Mouse (Mus musculus) right cerebral cortex, postnatal 36 days (tissue): Measurements from ENCODE around the gene Mup22.
"Not testable (repeated sequence)": the region's sequence is repeated elsewhere in the genome, so short reads cannot be mapped to it uniquely, and the experiment has no call there.

Source experiments
- DNase-seq, 2 experiments: peaks; one replicate each; pipeline ENCODE4 v3.0.0; 2022; ENCODE audit warnings: low spot score in 2 of 2, mixed read lengths in 1 of 2

Gene Mup22

DNA sequence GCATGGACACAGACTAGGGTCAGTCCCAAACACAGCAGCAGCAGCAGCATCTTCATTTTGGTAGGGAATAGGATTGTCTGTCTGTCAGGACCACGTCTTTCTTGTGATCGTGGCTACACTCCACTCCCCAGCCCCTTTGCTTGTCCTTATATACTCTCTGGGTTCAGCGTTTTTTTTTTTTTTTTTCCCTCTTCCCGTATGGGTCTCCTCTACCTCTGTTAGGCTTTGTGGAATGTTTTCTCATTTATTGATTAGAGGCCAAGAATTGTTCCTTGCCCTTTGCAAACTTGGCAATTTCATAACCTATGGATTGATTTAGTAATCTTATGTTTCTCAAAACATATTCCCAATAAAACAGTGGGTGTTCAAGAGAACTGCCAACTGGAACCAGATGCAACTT, at the start of gene Mup22:
Mup22 (minus strand) TSS at position 101 of the 400 bp plus-strand sequence.
- DNase-seq: not testable (repeated sequence)

DNA sequence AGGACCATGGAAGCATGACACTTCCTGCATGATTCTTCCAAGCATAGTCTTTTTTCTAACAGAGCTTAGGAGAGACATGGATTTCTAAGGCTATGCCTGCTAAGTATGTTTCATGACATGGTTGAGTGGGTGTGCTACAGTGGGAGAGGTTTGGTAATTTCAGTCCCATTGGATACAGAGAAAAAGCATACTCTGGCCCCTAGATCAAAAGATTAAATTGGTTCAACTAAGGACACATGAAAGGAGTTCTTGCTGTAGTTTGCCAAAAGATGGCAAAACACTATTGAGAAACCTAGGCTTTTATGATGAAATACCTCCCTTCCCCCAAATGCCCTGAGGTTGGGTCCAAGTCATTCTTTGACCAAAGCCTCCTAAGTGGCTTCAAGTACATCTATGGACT, 19.6 kb upstream of the Mup22 start:
- not testable (repeated sequence) for DNase-seq
